Mouse (Mus musculus): ENCODE measurements at regions not wholly inside any gene's neighbourhood (a gene's known extent, or its start where the extent isn't known, plus 50 kb on each side); places are given as distances from the start of the nearest gene placed in this dataset.

DNA sequence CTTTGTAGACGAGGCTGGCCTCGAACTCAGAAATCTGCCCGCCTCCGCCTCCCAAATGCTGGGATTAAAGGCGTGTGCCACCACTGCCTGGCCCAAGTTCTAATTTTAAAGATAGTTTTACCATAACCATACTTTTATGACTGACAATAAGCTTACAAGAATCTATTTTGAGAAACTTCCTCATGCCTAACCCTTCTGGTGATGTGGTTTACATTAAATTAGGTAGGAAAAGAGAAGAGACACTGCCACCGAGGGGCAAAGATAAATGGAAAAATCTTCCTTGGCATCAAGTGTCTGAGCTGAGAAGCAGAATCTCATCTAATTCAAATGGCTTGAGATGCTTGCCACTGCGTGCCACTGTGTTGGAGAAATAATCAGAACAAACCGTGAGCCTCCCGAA lies 56.3 kb upstream of the Cul3 start:
- peak; percentile 43; the same call in 1 of the 2 replicates for ATAC-seq (ENCODE audit: poor library complexity, severe bottlenecking)

- ATAC-seq (ENCODE audit: poor library complexity, severe bottlenecking): no peak
Measured at GRCm38 (mm10) chr1:80391406-80391805, 51.1 kb upstream of the Cul3 start.

- ATAC-seq (ENCODE audit: poor library complexity, severe bottlenecking): no peak
Measured at GRCm38 (mm10) chr1:80390366-80390765, 50.1 kb upstream of the Cul3 start.

Data from megakaryocyte, adult 5-6 weeks (primary cell).